In the genomic region with DNA sequence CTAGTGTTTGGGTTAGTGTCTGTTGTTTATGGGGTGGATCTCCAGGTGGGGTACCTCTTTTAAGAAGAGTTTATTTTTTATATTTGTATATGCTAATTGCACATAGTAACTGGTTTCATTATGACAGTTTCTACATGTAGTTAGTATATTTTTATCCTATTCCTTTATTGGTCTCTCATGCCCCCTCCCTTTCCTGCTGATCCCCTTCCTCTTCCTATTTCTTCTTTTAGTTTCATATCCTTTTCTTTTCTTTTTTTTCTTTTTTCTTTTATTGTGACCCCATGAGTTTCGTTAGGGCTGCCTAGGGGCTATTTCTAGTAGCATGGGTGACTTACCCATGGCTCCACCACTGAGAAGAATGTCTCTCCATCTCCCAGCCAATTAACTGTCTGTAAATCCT, we compare ENCODE assay signal across 21 mouse cellular contexts.
"Had no signal": no experiment of that assay in that cellular context is flagged by ENCODE, and none has a peak within 500 bp of the region (broad histone marks: within the 10 kb centered on the region; RNA-seq: fewer than 3 reads in every experiment).

No protein-coding gene starts in this region.

- H3K27ac ChIP-seq: limb, embryonic 10.5 days; limb, embryonic 13.5 days; liver, embryonic 12.5 days; liver, embryonic 15.5 days; lung, embryonic 15.5 days; midbrain, embryonic 12.5 days; neural tube, embryonic 13.5 days; stomach, embryonic 15.5 days had no signal

- H3K36me3 ChIP-seq: limb, embryonic 10.5 days; limb, embryonic 13.5 days; liver, embryonic 12.5 days; liver, embryonic 15.5 days; lung, embryonic 15.5 days; midbrain, embryonic 12.5 days; neural tube, embryonic 13.5 days; stomach, embryonic 15.5 days had no signal

- H3K4me3 ChIP-seq: limb, embryonic 10.5 days; limb, embryonic 13.5 days; liver, embryonic 12.5 days; liver, embryonic 15.5 days; lung, embryonic 15.5 days; midbrain, embryonic 12.5 days; myocyte; neural tube, embryonic 13.5 days; stomach, embryonic 15.5 days had no signal

- H3K4me1 ChIP-seq: limb, embryonic 10.5 days; limb, embryonic 13.5 days; liver, embryonic 15.5 days; midbrain, embryonic 12.5 days; neural tube, embryonic 13.5 days; stomach, embryonic 15.5 days had no signal

- H3K27me3 ChIP-seq: limb, embryonic 13.5 days; liver, embryonic 12.5 days; liver, embryonic 15.5 days; lung, embryonic 15.5 days; neural tube, embryonic 13.5 days; stomach, embryonic 15.5 days had no signal

- DNase-seq: kidney, adult 11 months; kidney, adult 8-10 months; kidney, postnatal 14 days; kidney, postnatal 4 days; liver; lung, adult 18-20 months; lung, postnatal 10 days; lung, postnatal 36 days; right cerebral cortex, adult 18-20 months; right cerebral cortex, postnatal 14 days; right cerebral cortex, postnatal 4 days; thymus, postnatal 25 days had no signal
